In genomic region chr11:94596311-94596852, GRCm38 (mm10) we compare ENCODE assay signal across 10 mouse cellular contexts. TPM values are rescaled to one million over a fixed set of nuclear protein-coding genes. Genes with fewer than 3 reads are reported as not detected.
DNase-seq lines count a peak whose midpoint lies in the region; ATAC-seq lines count a peak whose summit lies in the region.
"Had no signal": no experiment of that assay in that cellular context is flagged by ENCODE, and none has a peak within 500 bp of the region (broad histone marks: within the 10 kb centered on the region; RNA-seq: fewer than 3 reads in every experiment).

No protein-coding gene starts in this region.

- no peak for ATAC-seq in liver, embryonic 11.5 days (replicated peaks; ENCODE audit: low FRiP score)
- ATAC-seq in megakaryocyte progenitor cell, adult 5-6 weeks (replicated peaks; ENCODE audit: poor library complexity): peak; percentile 82

- WGBS in liver, embryonic 11.5 days: 70% methylated on average over 7 of the region's 7 CpGs

- H3K9ac ChIP-seq in liver, embryonic 11.5 days (ENCODE audit: low read depth, low read length): no peak overlapping the region

- no peaks in the 10 kb centered on the region for H3K36me3 ChIP-seq in liver, embryonic 11.5 days (ENCODE audit: control insufficient read depth, insufficient read depth, low read length)

- H3K27ac ChIP-seq in liver, embryonic 11.5 days (ENCODE audit: low read depth, low read length): no peak overlapping the region
- H3K27ac ChIP-seq: embryonic facial prominence, embryonic 10.5 days; macrophage had no signal

- no peak overlapping the region for H3K4me2 ChIP-seq in liver, embryonic 11.5 days

- peaks cover 13% of the 10 kb centered on the region for H3K4me1 ChIP-seq in liver, embryonic 11.5 days (replicated peaks; ENCODE audit: control insufficient read depth, insufficient read depth, low read length)

- H3K27me3 ChIP-seq in liver, embryonic 11.5 days (replicated peaks; ENCODE audit: control insufficient read depth, insufficient read depth, low read length): no peaks in the 10 kb centered on the region

- no peak overlapping the region for H3K4me3 ChIP-seq in liver, embryonic 11.5 days (ENCODE audit: low read depth, low read length)
- H3K4me3 ChIP-seq: embryonic facial prominence, embryonic 10.5 days had no signal

- DNase-seq in liver: peak; percentile 61
- DNase-seq in liver, embryonic 11.5 days (ENCODE audit: low spot score): no peak
- DNase-seq in c-Kit-positive CD71-positive TER-119-negative erythroid progenitor cells, embryonic 14.5 days (ENCODE audit: low read depth): peak; percentile 51
- DNase-seq in thymus, postnatal 4 days: peak; percentile 79
- DNase-seq in layer of hippocampus, postnatal 14 days (ENCODE audit: low spot score in 2 of 2): no peak
- no peak for DNase-seq in cerebellum, postnatal 25 days
- no peak for DNase-seq in retina, embryonic 14.5 days (ENCODE audit: low spot score)

- H3K9me3 ChIP-seq in liver, embryonic 11.5 days (ENCODE audit: control insufficient read depth, low read length): no peaks in the 10 kb centered on the region
- H3K9me3 ChIP-seq: embryonic facial prominence, embryonic 10.5 days had no signal

RNA-seq across cellular contexts. Expression of gene Acsf2, which starts 5.3 kb away (rescaled TPM):
- polyA plus RNA-seq in liver, embryonic 11.5 days (2014; fragmentation: Nextera tagmentation; extraction: Ambion mirVana): 2.6 and 3.1 TPM in 2 replicates
- total RNA-seq in megakaryocyte progenitor cell, adult 5-6 weeks (2015): 18.1 and 18.6 TPM in 2 replicates
- total RNA-seq in megakaryocyte progenitor cell, adult 5-6 weeks (2017): 2.5 and 2.7 TPM in 2 replicates
- 10 to 100 TPM; 20.9 to 23.0 TPM for total RNA-seq in layer of hippocampus, postnatal 14 days (2021)

RNA-seq across cellular contexts. Expression of gene Chad, which starts 31.5 kb away (rescaled TPM):
- polyA plus RNA-seq in liver, embryonic 11.5 days (2014; fragmentation: Nextera tagmentation; extraction: Ambion mirVana): 0.16 and 0.25 TPM in 2 replicates
- total RNA-seq in megakaryocyte progenitor cell, adult 5-6 weeks (2015): not detected in 2 replicates
- not detected in 2 replicates for total RNA-seq in megakaryocyte progenitor cell, adult 5-6 weeks (2017)
- 1 to 10 TPM; 1.3 to 2.4 TPM for total RNA-seq in layer of hippocampus, postnatal 14 days (2021)
- polyA plus RNA-seq: macrophage had no signal

RNA-seq across cellular contexts. Expression of gene Lrrc59, which starts 33.2 kb away (rescaled TPM):
- 224 and 246 TPM in 2 replicates for polyA plus RNA-seq in liver, embryonic 11.5 days (2014; fragmentation: Nextera tagmentation; extraction: Ambion mirVana)
- total RNA-seq in megakaryocyte progenitor cell, adult 5-6 weeks (2015): 115 and 116 TPM in 2 replicates
- 195 and 224 TPM in 2 replicates for total RNA-seq in megakaryocyte progenitor cell, adult 5-6 weeks (2017)
- total RNA-seq in layer of hippocampus, postnatal 14 days (2021): 10 to 100 TPM; 74.0 to 75.1 TPM

RNA-seq across cellular contexts. Expression of gene Rsad1, which starts 47.3 kb away (rescaled TPM):
- polyA plus RNA-seq in liver, embryonic 11.5 days (2014; fragmentation: Nextera tagmentation; extraction: Ambion mirVana): 3.9 and 4.1 TPM in 2 replicates
- total RNA-seq in megakaryocyte progenitor cell, adult 5-6 weeks (2015): 4.4 and 5.0 TPM in 2 replicates
- 5.0 and 6.2 TPM in 2 replicates for total RNA-seq in megakaryocyte progenitor cell, adult 5-6 weeks (2017)
- total RNA-seq in layer of hippocampus, postnatal 14 days (2021): 10 to 100 TPM; 10.2 to 11.6 TPM

RNA-seq across cellular contexts. Expression of gene Mrpl27, which starts 57.2 kb away (rescaled TPM):
- 127 and 132 TPM in 2 replicates for polyA plus RNA-seq in liver, embryonic 11.5 days (2014; fragmentation: Nextera tagmentation; extraction: Ambion mirVana)
- 53.4 and 53.5 TPM in 2 replicates for total RNA-seq in megakaryocyte progenitor cell, adult 5-6 weeks (2015)
- 46.4 and 46.8 TPM in 2 replicates for total RNA-seq in megakaryocyte progenitor cell, adult 5-6 weeks (2017)
- total RNA-seq in layer of hippocampus, postnatal 14 days (2021): 10 to 100 TPM; 64.5 to 69.6 TPM

Comparison
In these comparisons a context has a peak if more than half of its experiments do, and no peak if none do; other contexts are left out.
1. DNase-seq: peak in liver (single experiment), c-Kit-positive CD71-positive TER-119-negative erythroid progenitor cells, embryonic 14.5 days (single experiment) and thymus, postnatal 4 days (single experiment); none in liver, embryonic 11.5 days (single experiment), layer of hippocampus, postnatal 14 days (0 of 2), cerebellum, postnatal 25 days (0 of 2) and retina, embryonic 14.5 days (single experiment).